Mouse (Mus musculus): ENCODE measurements at regions not wholly inside any gene's neighbourhood (a gene's known extent, or its start where the extent isn't known, plus 50 kb on each side); places are given as distances from the start of the nearest gene placed in this dataset.
A peak's percentile ranks its signal among the peaks of the same experiment; 100 is the strongest.
"Not testable (repeated sequence)": the region's sequence is repeated elsewhere in the genome, so short reads cannot be mapped to it uniquely, and the experiment has no call there.

- Histone ChIP-seq H3K4me2 (ENCODE audit: low read length) (no peak overlapping the region), H3K27me3 (ENCODE audit: control insufficient read depth, insufficient read depth, low read depth, low read length) (no peaks in the 10 kb centered on the region), H3K9me3 (replicated peaks; ENCODE audit: control insufficient read depth, low read length, poor library complexity, severe bottlenecking) (no peaks in the 10 kb centered on the region), H3K27ac (ENCODE audit: low read length) (no peak overlapping the region), H3K9ac (ENCODE audit: low read depth, low read length) (no peak overlapping the region), H3K36me3 (ENCODE audit: control insufficient read depth, insufficient read depth, low read length) (no peaks in the 10 kb centered on the region), H3K4me1 (ENCODE audit: control insufficient read depth, insufficient read depth, low read length) (no peaks in the 10 kb centered on the region), H3K4me3 (ENCODE audit: low read depth, low read length) (no peak overlapping the region)
- WGBS, result 78% methylated on average over 2 of the region's 2 CpGs
- no peak for ATAC-seq
Observed at GRCm38 (mm10) chr5:61240498-61240897, 568.1 kb upstream of the G6pd2 start.

- H3K4me3 ChIP-seq (ENCODE audit: low read depth, low read length); ATAC-seq; H3K27me3 ChIP-seq (ENCODE audit: control insufficient read depth, insufficient read depth, low read depth, low read length); H3K4me1 ChIP-seq (ENCODE audit: control insufficient read depth, insufficient read depth, low read length); H3K9me3 ChIP-seq (replicated peaks; ENCODE audit: control insufficient read depth, low read length, poor library complexity, severe bottlenecking); H3K4me2 ChIP-seq (ENCODE audit: low read length); H3K9ac ChIP-seq (ENCODE audit: low read depth, low read length); H3K27ac ChIP-seq (ENCODE audit: low read length); H3K36me3 ChIP-seq (ENCODE audit: control insufficient read depth, insufficient read depth, low read length): not testable (repeated sequence)
- WGBS, result 95% methylated on average over 15 of the region's 15 CpGs
Observed at GRCm38 (mm10) chr5:61288506-61288905, 520.1 kb upstream of the G6pd2 start.

- whole genome bisulfite sequencing, result 72% methylated on average over 5 of the region's 5 CpGs
Observed at GRCm38 (mm10) chr5:61314951-61315350, 493.7 kb upstream of the G6pd2 start.

GRCm38 (mm10) chr5:61351372-61351771 is 457.2 kb upstream of the G6pd2 start:
- Histone ChIP-seq H3K4me2 (ENCODE audit: low read length) (no peak overlapping the region), H3K9me3 (replicated peaks; ENCODE audit: control insufficient read depth, low read length, poor library complexity, severe bottlenecking) (no peaks in the 10 kb centered on the region), H3K27me3 (ENCODE audit: control insufficient read depth, insufficient read depth, low read depth, low read length) (no peaks in the 10 kb centered on the region), H3K4me1 (ENCODE audit: control insufficient read depth, insufficient read depth, low read length) (no peaks in the 10 kb centered on the region), H3K9ac (ENCODE audit: low read depth, low read length) (no peak overlapping the region), H3K27ac (ENCODE audit: low read length) (no peak overlapping the region), H3K36me3 (ENCODE audit: control insufficient read depth, insufficient read depth, low read length) (no peaks in the 10 kb centered on the region), H3K4me3 (ENCODE audit: low read depth, low read length) (no peak overlapping the region)
- no peak for ATAC-seq
- WGBS, result 45% methylated on average over 1 of the region's 1 CpGs

More at GRCm38 (mm10) chr5:61314951-61315350, 493.7 kb upstream of the G6pd2 start:
- no peak for ATAC-seq
- Histone ChIP-seq H3K27me3 (ENCODE audit: control insufficient read depth, insufficient read depth, low read depth, low read length) (no peaks in the 10 kb centered on the region), H3K4me1 (ENCODE audit: control insufficient read depth, insufficient read depth, low read length) (no peaks in the 10 kb centered on the region), H3K4me2 (ENCODE audit: low read length) (no peak overlapping the region), H3K4me3 (ENCODE audit: low read depth, low read length) (no peak overlapping the region), H3K9ac (ENCODE audit: low read depth, low read length) (no peak overlapping the region), H3K9me3 (replicated peaks; ENCODE audit: control insufficient read depth, low read length, poor library complexity, severe bottlenecking) (no peaks in the 10 kb centered on the region), H3K36me3 (ENCODE audit: control insufficient read depth, insufficient read depth, low read length) (no peaks in the 10 kb centered on the region), H3K27ac (ENCODE audit: low read length) (no peak overlapping the region)

GRCm38 (mm10) chr5:61355263-61355981 is 453.2 kb upstream of the G6pd2 start:
- H3K4me3 ChIP-seq (ENCODE audit: low read depth, low read length), result no peak overlapping the region
- no peak overlapping the region for H3K27ac ChIP-seq (ENCODE audit: low read length)
- no peak overlapping the region for H3K9ac ChIP-seq (ENCODE audit: low read depth, low read length)
- H3K4me1 ChIP-seq (ENCODE audit: control insufficient read depth, insufficient read depth, low read length), result no peaks in the 10 kb centered on the region
- no peaks in the 10 kb centered on the region for H3K27me3 ChIP-seq (ENCODE audit: control insufficient read depth, insufficient read depth, low read depth, low read length)
- H3K36me3 ChIP-seq (ENCODE audit: control insufficient read depth, insufficient read depth, low read length), result no peaks in the 10 kb centered on the region
- no peak overlapping the region for H3K4me2 ChIP-seq (ENCODE audit: low read length)
- 65% methylated on average over 6 of the region's 6 CpGs for WGBS
- H3K9me3 ChIP-seq (replicated peaks; ENCODE audit: control insufficient read depth, low read length, poor library complexity, severe bottlenecking), result no peaks in the 10 kb centered on the region
- peak; percentile 39; the same call in 1 of the 2 replicates for ATAC-seq

GRCm38 (mm10) chr5:61372901-61373300 is 435.7 kb upstream of the G6pd2 start:
- H3K9ac ChIP-seq (ENCODE audit: low read depth, low read length), result no peak overlapping the region
- H3K4me1 ChIP-seq (ENCODE audit: control insufficient read depth, insufficient read depth, low read length), result no peaks in the 10 kb centered on the region
- peaks cover 2% of the 10 kb centered on the region; the same call in 1 of the 2 replicates for H3K9me3 ChIP-seq (replicated peaks; ENCODE audit: control insufficient read depth, low read length, poor library complexity, severe bottlenecking)
- no peaks in the 10 kb centered on the region for H3K36me3 ChIP-seq (ENCODE audit: control insufficient read depth, insufficient read depth, low read length)
- no peak overlapping the region for H3K4me3 ChIP-seq (ENCODE audit: low read depth, low read length)
- 49% methylated on average over 1 of the region's 1 CpGs for WGBS
- no peaks in the 10 kb centered on the region for H3K27me3 ChIP-seq (ENCODE audit: control insufficient read depth, insufficient read depth, low read depth, low read length)
- H3K4me2 ChIP-seq (ENCODE audit: low read length), result no peak overlapping the region
- no peak overlapping the region for H3K27ac ChIP-seq (ENCODE audit: low read length)
- ATAC-seq, result peak; percentile 88

GRCm38 (mm10) chr5:61394977-61395708 is 413.5 kb upstream of the G6pd2 start:
- no peaks in the 10 kb centered on the region for H3K9me3 ChIP-seq (replicated peaks; ENCODE audit: control insufficient read depth, low read length, poor library complexity, severe bottlenecking)
- no peak for ATAC-seq

More at GRCm38 (mm10) chr5:61394977-61395708, 413.5 kb upstream of the G6pd2 start:
- H3K36me3 ChIP-seq (ENCODE audit: control insufficient read depth, insufficient read depth, low read length), result no peaks in the 10 kb centered on the region
- H3K4me2 ChIP-seq (ENCODE audit: low read length), result no peak overlapping the region
- H3K27me3 ChIP-seq (ENCODE audit: control insufficient read depth, insufficient read depth, low read depth, low read length), result no peaks in the 10 kb centered on the region
- H3K9ac ChIP-seq (ENCODE audit: low read depth, low read length), result no peak overlapping the region
- H3K4me1 ChIP-seq (ENCODE audit: control insufficient read depth, insufficient read depth, low read length), result no peaks in the 10 kb centered on the region
- H3K4me3 ChIP-seq (ENCODE audit: low read depth, low read length), result no peak overlapping the region
- H3K27ac ChIP-seq (ENCODE audit: low read length), result no peak overlapping the region
